Mouse (Mus musculus): ENCODE data around the gene Slc28a1.

DNA sequence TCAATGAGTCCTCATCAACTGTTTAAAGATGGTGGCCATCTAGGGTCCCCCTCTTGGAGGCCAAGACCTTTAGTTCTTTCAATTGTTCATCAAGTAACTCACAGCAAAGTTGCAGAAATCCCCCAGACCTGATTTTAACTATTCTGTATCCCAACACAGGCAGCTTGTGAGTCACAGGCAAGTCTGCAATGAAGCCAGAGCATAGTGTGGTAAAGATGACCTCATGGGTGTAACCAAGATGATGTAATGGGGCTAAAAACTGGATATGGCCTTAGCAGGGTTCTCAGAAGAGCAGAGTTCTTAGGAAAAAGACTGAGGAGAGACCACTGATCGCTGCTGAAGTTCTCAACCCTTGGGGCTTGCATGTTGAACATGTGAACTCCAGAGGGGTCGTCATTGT is 69.5 kb downstream of the Slc28a1 start:
- TF ChIP-seq CTCF (IDR thresholded peaks at IDR 0.05; ENCODE audit: low read depth) (no peak), EP300 (optimal IDR thresholded peaks at IDR 0.05) (no peak)

Data from stomach, postnatal 0 days (tissue).